Mouse (Mus musculus) testis, adult 2 months (tissue): ENCODE measurements at regions not wholly inside any gene's neighbourhood (a gene's known extent, or its start where the extent isn't known, plus 50 kb on each side); places are given as distances from the start of the nearest gene placed in this dataset.

Experiments
- H3K27ac ChIP-seq: fragments of 200-500 bp; 2 replicates; pipeline ENCODE4 v1.5.1; 2012; ENCODE audit warnings: low read depth, low read length; ENCODE audit not compliant: control insufficient read depth, insufficient read depth
- H3K27me3 ChIP-seq: fragments of 200-500 bp; 2 replicates; pipeline ENCODE4 v1.6.1; 2012; ENCODE audit warnings: mild to moderate bottlenecking, low read length, moderate library complexity; ENCODE audit not compliant: control insufficient read depth, insufficient read depth
- H3K36me3 ChIP-seq: fragments of 200-500 bp; 2 replicates; pipeline ENCODE4 v1.6.1; 2012; ENCODE audit warnings: mild to moderate bottlenecking, low read length; ENCODE audit not compliant: control insufficient read depth, insufficient read depth
- H3K4me1 ChIP-seq: fragments of 200-500 bp; 2 replicates; pipeline ENCODE4 v1.6.1; 2012; ENCODE audit warnings: low read length; ENCODE audit not compliant: control insufficient read depth, insufficient read depth
- H3K4me3 ChIP-seq: fragments of 200-500 bp; 2 replicates; pipeline ENCODE4 v1.5.1; 2012; ENCODE audit warnings: low read depth, mild to moderate bottlenecking, low read length, moderate library complexity, mixed read lengths; ENCODE audit not compliant: control insufficient read depth
- CTCF ChIP-seq: fragments of 200-500 bp; IDR thresholded peaks from 2 replicates; pipeline ENCODE4 v1.5.1; 2012; ENCODE audit warnings: low read depth, mild to moderate bottlenecking, inconsistent platforms, low read length, moderate library complexity; ENCODE audit not compliant: control insufficient read depth, insufficient read depth, insufficient replicate concordance
- POLR2A ChIP-seq: fragments of 200-500 bp; IDR thresholded peaks from 2 replicates; pipeline ENCODE4 v1.6.1; 2012; ENCODE audit warnings: low read depth, mild to moderate bottlenecking, inconsistent platforms, low read length, moderate library complexity; ENCODE audit not compliant: control insufficient read depth

DNA sequence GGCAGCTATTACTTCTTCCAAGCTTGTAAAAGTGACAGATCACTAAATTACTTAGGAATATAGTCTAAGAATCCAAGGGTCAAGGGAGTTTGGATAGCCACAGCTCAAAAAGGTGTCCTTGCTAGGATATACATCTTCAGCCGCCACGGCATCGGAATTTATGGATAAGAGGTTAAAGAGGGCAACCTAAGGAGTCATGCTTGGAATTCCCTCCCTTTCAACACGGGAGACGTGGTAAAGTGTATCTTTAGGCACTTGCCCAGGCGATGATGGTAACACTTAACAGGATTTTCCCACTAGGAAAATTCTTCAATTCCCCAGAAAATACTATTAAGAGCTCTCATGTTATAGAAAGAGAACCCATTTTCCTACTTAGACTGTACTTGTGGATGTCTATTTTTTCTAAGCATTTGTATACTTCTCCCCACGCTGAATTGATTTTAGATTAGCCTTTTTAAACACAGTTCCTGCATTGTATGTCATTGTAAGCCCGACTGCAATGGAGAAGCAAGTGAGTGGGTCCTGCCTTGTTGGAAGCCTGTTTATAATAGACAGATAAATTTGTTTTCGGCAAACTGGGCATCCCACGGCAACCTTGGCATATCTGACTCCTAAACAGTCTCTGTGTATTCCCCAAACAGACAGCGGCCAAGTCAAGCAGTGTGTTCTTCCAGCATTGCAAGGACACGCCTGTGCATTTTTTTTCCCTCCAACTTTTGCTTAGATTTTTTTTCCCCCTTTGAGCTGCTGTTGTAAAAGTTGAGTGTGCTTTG is 171.3 kb upstream of the Krr1 start:
- no peaks in the 10 kb centered on the region for H3K36me3 ChIP-seq
- TF ChIP-seq POLR2A (no peak), CTCF (no peak)
- no peaks in the 10 kb centered on the region for H3K27me3 ChIP-seq
- H3K27ac ChIP-seq = no peak overlapping the region
- H3K4me3 ChIP-seq = no peak overlapping the region
- no peaks in the 10 kb centered on the region for H3K4me1 ChIP-seq

DNA sequence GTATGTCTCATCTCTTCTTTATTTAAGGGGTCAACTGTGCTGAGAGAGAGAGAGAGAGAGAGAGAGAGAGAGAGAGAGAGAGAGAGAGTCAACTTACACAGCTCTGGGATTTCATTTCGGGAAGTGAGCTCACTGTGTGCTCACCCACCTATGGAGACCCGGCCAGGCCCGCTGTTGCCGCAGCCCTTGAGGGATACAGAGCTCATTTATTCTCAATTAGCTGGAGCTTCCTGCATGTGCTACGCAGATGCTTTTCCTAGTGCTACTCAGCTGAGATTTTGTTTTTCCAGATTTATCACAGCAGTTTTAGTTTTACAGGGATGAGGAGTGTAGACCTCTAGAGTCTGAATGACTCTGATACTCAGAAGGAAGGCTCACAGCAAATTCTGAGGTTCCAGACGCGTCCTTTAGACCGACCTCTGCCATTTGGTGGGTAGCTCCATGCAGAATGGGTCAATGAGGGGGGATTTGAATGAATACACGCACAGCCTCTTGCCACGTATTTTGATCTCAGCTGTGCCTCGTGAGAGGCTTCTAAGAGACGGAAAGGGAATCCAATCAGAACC is 170.6 kb upstream of the Krr1 start:
- Histone ChIP-seq H3K27me3 (no peaks in the 10 kb centered on the region), H3K36me3 (no peaks in the 10 kb centered on the region), H3K4me3 (no peak overlapping the region), H3K27ac (no peak overlapping the region), H3K4me1 (no peaks in the 10 kb centered on the region)
- TF ChIP-seq CTCF (no peak), POLR2A (no peak)

DNA sequence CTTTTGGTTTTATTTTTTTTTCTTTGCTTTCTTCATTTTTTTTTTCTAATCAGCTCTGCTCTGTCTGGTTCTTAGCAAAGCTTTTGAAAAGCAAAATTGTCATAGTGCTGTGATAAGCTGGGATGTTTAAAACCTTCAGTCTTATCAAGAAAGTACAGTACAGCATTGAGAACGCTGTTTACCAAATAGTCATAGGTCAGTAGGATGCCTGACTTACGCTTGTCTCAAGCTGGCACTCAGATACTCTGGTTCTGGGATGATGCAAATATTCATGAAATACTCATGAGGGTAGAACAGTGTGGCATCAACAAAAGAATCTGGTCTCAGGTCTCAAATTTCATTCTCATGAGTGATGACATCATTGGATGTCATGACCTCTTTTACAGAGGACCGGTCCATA is 166.1 kb upstream of the Krr1 start:
- H3K36me3 ChIP-seq = no peaks in the 10 kb centered on the region
- H3K27ac ChIP-seq = no peak overlapping the region
- H3K4me3 ChIP-seq = no peak overlapping the region
- no peaks in the 10 kb centered on the region for H3K27me3 ChIP-seq
- no peaks in the 10 kb centered on the region for H3K4me1 ChIP-seq
- TF ChIP-seq CTCF (no peak), POLR2A (no peak)

DNA sequence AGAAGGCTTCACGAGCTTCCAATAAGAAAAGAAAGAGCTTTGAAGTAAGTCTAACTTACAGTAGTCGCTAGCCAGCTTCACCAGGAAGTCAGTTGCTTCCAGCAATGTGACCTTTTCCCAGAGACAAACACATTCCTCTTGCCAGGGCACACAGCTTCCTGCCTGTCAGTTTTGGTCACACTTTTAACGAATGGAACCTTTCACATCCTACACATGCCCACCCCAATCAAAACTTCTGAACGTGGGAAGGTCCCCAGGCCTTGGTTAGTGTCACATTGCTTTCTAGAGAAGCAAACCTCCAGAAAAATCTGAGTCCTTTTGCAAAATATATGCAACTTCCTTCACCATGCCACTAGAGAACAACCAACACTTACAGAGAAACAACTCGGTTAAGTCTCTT is 165.5 kb upstream of the Krr1 start:
- H3K36me3 ChIP-seq = no peaks in the 10 kb centered on the region
- H3K4me3 ChIP-seq = no peak overlapping the region
- no peak overlapping the region for H3K27ac ChIP-seq
- TF ChIP-seq POLR2A (no peak), CTCF (no peak)
- H3K4me1 ChIP-seq = no peaks in the 10 kb centered on the region
- H3K27me3 ChIP-seq = no peaks in the 10 kb centered on the region

- H3K27me3 ChIP-seq = no peaks in the 10 kb centered on the region
- H3K36me3 ChIP-seq = no peaks in the 10 kb centered on the region
- H3K4me3 ChIP-seq = no peak overlapping the region
- TF ChIP-seq CTCF = no peak
- no peak for TF ChIP-seq POLR2A
- no peaks in the 10 kb centered on the region for H3K4me1 ChIP-seq
- H3K27ac ChIP-seq = no peak overlapping the region
Measured at GRCm38 (mm10) chr10:111813736-111814135, 158.7 kb upstream of the Krr1 start.

- Histone ChIP-seq H3K27ac (no peak overlapping the region), H3K4me1 (no peaks in the 10 kb centered on the region)
Measured at GRCm38 (mm10) chr10:111814648-111815047, 157.8 kb upstream of the Krr1 start.

DNA sequence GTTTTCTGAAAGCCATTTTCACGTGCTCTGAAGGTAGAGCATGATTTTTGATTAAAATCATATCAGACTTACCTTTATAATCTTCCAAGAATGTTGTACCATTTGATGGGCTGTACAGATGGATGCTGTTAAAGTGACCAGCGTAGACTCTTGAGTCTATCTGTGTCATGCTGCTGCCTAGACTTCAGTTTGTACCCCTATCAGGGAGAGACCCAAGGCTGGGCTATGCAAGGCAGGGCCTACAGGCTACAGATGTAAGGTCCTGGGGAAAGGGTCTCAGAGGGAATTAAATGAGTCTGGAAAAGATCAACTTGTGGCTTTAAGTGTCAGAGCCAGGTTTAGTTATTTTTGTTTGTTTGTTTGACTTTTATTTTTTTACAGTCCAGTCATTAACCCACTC is 157.3 kb upstream of the Krr1 start:
- H3K27ac ChIP-seq = no peak overlapping the region
- no peaks in the 10 kb centered on the region for H3K4me1 ChIP-seq
- H3K27me3 ChIP-seq = no peaks in the 10 kb centered on the region
- no peak overlapping the region for H3K4me3 ChIP-seq
- H3K36me3 ChIP-seq = no peaks in the 10 kb centered on the region
- TF ChIP-seq POLR2A (no peak), CTCF (no peak)

More at GRCm38 (mm10) chr10:111814648-111815047, 157.8 kb upstream of the Krr1 start:
- TF ChIP-seq POLR2A (no peak), CTCF (no peak)
- Histone ChIP-seq H3K4me3 (no peak overlapping the region), H3K36me3 (no peaks in the 10 kb centered on the region), H3K27me3 (no peaks in the 10 kb centered on the region)
